Mouse (Mus musculus) brown adipose tissue, adult 24 weeks (tissue): ENCODE results near the gene Acbd7. TPM values are rescaled to one million over a fixed set of nuclear protein-coding genes. Genes with fewer than 3 reads are reported as not detected.
A peak's percentile ranks its signal among the peaks of the same experiment; 100 is the strongest.

Source experiments
- H3K27ac ChIP-seq: fragments of 200-500 bp; replicated peaks from 2 replicates; pipeline ENCODE4 v1.5.1; 2012; ENCODE audit warnings: low read depth, mild to moderate bottlenecking, low read length
- H3K4me1 ChIP-seq: fragments of 200-500 bp; 2 replicates; pipeline ENCODE4 v1.6.1; 2012; ENCODE audit warnings: low read length, mixed read lengths; ENCODE audit not compliant: control insufficient read depth, insufficient read depth, insufficient read length
- H3K4me3 ChIP-seq: fragments of 200-500 bp; 2 replicates; pipeline ENCODE4 v1.5.1; 2012; ENCODE audit warnings: low read depth, mild to moderate bottlenecking, low read length, moderate library complexity; ENCODE audit not compliant: insufficient read depth
- polyA plus RNA-seq: library from polyadenylated mRNA; stranded (reverse); fragments of >200 nt; gene quantifications from 2 replicates; pipeline ENCODE4 v1.2.4, GENCODE M21; 2012; ENCODE audit not compliant: missing spikeins, insufficient read depth, insufficient read length

Acbd7 gene
- polyA plus RNA-seq: not detected in 2 replicates

DNA sequence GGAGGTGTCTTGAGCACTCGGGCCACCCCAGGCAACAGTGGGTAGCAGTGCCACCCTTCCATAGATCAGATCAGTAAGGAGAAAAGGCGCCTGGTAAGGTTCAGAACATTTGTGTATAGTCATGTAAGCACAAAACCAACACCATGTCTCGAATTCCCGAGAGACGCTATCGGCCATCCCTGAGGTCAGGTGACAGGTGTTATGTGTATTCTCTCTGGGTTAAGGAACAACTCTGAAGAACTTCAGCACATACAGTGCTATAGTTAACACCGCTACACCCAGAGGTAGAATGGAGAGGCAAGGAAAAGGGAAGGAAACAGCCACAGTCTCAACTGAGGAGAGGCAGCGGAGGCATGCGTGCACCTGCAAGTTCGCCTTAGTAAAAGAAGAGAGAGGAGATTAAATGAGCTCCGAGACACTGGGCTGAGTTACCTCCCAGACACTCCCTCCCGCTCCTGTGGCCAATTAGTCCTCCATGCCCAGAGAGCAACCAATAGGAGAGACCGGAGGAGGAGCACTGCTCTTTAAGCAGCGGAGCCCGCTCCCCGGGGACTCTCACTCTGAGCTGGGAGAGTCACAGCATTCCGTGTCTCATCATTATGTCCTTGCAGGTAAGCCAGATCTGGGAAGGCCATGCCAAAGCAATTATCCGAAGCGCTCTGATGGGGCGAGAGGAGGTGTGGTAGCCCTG is at the start of gene Acbd7:
TSS of gene Acbd7 (plus strand) at position 558 of the 691 bp plus-strand sequence.
- H3K4me3 ChIP-seq: peak within 1 kb of the TSS; percentile 48
- H3K27ac ChIP-seq: no peak within 1 kb of the TSS
- H3K4me1 ChIP-seq: peaks cover 3% of the 10 kb centered on the region; the same call in 1 of the 2 replicates

DNA sequence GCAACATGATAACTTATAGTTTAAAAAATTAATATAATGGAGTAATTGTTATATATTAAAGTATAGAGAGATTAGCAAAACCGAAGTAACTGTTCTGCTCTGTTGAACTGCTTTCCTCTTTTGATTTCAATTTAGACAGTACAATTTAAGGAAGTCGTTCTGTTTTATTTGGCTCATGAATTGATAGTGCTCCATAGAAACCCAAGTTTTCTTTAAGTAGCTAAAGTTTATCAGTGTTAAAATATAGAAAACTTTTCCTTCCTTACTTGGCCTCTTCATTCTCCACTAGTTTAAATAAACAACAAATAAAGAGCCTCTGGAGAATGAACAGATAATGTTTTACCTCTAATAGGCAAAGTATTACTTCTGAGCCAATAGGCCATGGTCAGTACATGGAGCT is 49.7 kb upstream of the Acbd7 start:
- Histone ChIP-seq H3K4me1 (peaks cover 4% of the 10 kb centered on the region), H3K4me3 (no peak overlapping the region), H3K27ac (no peak overlapping the region)

DNA sequence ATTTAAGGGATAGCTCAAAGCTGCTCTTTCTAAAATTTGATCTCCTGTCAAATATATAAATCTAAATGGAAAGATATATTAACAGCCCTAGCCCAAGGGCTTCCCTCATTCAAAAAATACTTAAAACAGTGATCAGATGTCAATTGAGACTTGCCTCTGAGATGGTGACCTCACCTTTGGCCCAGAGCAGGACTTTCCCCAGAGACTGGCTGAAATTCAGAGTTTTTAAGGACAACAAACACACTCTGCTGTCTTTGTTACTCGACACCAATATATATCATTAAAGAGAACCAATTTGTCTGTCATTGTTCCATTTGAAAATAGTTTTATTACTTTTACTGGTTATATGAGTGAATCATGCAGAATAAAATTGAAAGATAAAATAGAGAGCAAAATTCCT is 46.4 kb upstream of the Acbd7 start:
- H3K4me3 ChIP-seq: no peak overlapping the region
- no peak overlapping the region for H3K27ac ChIP-seq
- peaks cover 2% of the 10 kb centered on the region for H3K4me1 ChIP-seq

DNA sequence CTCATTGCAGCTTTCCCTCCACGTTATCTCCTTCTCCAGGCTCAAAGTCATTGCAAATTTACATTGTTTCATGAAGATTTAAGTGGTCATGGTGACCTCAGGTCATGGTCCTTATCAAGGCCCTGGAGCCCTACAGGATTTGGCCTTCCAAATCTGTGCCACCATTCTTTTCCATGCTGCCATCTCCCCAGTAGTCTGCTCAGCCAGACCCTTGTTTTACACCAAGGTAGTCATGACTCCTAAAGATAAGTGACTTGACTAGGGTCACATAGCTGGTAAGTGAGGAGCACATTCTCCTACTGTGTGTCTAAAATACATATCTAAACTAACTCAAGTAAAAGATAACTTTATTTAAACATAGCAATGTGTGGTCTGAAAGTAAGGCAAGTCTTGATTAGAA is 43.8 kb upstream of the Acbd7 start:
- Histone ChIP-seq H3K4me3 (no peak overlapping the region), H3K27ac (no peak overlapping the region), H3K4me1 (peaks cover 2% of the 10 kb centered on the region)

DNA sequence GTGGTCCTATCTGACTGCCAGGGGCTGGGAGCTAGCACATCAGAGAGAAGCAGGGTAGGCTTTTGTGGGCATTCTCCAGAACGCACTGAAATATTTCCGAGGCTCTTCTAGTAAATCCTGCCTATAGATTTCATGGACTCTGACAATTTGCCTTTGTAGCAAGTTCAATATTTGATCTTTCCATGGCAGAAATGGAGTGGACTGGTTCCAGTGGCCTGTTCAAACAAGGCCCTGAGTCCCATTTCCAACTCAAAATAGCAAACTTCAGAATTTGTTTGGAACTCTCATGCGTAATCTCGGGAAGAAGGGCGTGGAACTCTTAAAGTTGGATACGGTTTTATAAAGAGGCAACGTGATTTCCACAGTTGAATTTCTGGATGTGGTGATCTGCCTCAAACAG is 40.1 kb upstream of the Acbd7 start:
- no peak overlapping the region for H3K27ac ChIP-seq
- peaks cover under 1% of the 10 kb centered on the region; the same call in 1 of the 2 replicates for H3K4me1 ChIP-seq
- no peak overlapping the region for H3K4me3 ChIP-seq

DNA sequence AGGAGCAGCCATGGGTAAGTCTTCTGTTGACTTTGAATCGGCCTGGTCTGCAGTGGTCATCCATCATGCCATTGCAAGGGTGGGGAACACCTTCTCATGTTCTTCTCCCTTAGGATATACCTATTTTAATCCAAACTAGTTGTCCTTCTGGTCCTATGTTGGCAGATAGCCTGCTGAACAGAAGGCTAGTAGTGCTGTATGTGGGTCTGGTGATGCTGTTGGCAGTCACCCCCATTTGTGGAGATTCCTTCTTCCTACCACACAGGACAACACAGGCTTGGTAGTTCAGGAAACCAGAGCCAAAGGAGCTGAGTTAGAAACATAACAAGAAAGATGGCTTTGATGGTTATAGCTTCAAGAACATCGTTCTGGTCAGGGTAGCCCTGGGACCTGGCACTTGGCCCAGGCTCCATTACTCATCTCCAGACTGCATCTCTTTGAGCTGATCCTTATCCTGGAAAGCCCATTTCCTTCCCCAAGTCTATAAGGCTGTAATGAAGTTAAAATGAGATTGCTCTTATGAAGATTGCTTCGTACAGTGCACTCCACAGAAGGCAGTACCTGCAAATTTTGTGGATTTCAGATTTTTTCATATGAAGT is 30.4 kb upstream of the Acbd7 start:
- Histone ChIP-seq H3K4me3 (no peak overlapping the region), H3K4me1 (no peaks in the 10 kb centered on the region), H3K27ac (no peak overlapping the region)

DNA sequence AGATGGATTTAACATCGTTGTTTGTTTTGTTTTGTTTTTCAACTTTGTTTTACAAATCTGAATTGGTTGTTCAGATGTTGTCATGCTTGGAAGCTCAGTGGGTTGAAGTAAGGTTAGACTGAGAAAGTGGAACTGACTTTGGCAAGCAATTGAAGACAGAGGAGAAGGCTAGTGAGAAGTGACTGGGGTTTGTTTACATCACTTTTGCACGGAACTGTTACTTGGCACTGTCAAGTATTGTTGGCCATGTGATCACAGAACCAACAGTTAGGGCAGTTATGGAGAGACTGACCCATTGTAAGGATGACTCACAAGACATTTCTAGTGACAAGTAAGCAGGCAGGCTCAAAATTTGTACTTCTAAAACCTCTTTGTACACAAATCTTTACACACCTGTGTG is 12.8 kb upstream of the Acbd7 start:
- no peaks in the 10 kb centered on the region for H3K4me1 ChIP-seq
- H3K27ac ChIP-seq: no peak overlapping the region
- H3K4me3 ChIP-seq: no peak overlapping the region

DNA sequence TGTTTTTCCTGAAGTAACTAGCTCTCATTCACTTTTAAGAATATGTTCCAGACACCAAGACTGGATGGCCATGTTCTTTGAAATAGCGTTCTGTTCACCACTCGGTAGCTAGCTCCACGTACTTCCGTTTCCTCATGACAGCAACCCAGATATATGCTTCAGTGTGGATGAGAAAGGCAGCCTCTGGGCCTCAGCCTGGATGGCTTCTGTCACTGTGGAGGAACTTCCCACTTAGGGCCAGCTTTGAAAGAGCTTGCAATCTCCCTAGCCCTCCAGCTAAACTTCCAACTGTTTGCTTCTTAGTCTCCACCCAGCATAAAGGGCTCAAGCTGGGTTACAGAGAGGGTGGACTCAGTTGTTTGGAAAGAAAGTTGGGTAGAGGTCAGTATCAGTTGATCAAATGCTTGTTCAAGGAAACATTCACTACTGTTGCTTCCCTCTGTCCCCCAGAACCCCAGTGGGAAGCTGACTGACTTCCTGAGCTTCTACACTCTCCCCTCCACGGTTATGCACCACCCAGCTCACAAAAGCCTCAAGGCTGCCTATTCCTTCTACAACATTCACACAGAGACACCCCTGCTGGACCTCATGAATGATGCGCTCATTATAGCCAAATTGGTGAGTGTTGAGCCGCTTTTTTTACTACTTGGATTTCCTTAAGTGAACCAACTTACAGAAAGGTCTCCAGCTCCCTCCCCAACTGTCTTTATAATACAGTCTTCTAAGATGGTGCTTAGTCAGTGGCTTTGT is 11.4 kb upstream of the Acbd7 start:
- Histone ChIP-seq H3K27ac (no peak overlapping the region), H3K4me1 (no peaks in the 10 kb centered on the region), H3K4me3 (no peak overlapping the region)

DNA sequence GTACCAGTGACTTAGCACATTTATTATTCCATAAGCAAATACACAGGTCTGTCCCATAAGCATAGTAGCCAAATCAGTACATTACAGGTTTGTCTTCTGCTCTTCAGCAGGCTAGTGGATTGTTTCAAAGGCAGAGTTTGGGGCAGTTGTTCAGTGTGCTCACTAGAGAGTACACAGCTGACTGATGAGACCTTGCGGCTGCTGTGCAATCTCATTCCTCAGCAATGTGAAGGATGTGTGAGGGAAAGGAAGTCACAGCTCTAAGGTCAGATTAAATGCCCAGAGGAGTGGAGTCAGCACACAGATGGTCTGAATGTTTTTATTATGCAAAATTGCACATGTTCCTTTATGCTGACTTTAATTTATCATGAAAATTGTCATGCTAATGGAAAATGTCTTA is 9.4 kb upstream of the Acbd7 start:
- Histone ChIP-seq H3K4me1 (peaks cover 3% of the 10 kb centered on the region; the same call in 1 of the 2 replicates), H3K27ac (no peak overlapping the region), H3K4me3 (no peak overlapping the region)

DNA sequence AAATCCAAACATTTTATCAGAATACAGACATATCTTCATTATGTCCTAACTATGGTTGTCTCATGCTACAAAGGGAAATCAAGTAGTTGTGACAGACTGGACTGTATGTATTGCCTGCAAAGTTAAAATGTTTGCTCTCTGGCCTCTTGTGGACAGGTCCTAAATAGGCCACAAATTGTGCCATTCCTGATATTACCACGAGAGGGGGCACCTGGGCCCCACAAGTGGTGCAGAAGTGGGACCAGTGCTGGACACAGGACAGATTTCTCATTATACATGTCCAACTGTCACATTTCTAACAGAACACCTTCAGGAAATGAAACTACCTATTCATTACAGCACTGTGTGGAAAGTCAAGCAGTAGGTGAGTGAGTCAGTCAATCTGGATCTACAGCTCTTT is 8.6 kb upstream of the Acbd7 start:
- Histone ChIP-seq H3K4me3 (no peak overlapping the region), H3K4me1 (peaks cover 3% of the 10 kb centered on the region; the same call in 1 of the 2 replicates), H3K27ac (no peak overlapping the region)

DNA sequence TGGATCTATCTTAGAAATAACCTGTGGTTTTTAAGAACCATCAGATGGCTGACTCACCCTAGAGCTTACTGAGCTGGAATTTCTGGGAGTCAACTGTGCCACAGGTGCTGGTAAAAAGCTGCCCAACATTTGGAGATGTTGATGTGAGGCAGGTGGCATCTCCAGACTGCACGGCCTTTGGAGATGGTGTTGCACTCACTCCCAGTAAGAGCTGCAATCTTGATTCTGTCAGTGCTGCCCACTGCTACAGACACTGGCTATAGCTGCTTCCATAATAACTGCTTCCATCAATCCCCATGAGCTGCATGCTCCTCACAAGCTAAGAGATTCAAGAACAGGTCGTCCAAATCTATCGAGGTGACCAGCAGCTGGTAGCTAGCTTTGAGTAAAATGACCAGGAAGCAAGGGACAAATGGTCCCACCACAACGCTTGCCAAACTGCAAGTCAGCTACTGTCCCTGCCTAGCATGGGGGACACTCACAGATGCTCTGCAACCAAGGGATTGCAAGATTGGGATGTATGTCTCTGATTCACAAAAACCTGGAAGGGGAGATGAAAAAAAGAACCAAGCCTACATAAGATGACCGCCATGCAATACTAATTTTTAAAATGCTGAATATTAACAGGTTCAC is 4.8 kb upstream of the Acbd7 start:
- no peak overlapping the region for H3K27ac ChIP-seq
- H3K4me1 ChIP-seq: peaks cover 3% of the 10 kb centered on the region; the same call in 1 of the 2 replicates
- H3K4me3 ChIP-seq: no peak overlapping the region

DNA sequence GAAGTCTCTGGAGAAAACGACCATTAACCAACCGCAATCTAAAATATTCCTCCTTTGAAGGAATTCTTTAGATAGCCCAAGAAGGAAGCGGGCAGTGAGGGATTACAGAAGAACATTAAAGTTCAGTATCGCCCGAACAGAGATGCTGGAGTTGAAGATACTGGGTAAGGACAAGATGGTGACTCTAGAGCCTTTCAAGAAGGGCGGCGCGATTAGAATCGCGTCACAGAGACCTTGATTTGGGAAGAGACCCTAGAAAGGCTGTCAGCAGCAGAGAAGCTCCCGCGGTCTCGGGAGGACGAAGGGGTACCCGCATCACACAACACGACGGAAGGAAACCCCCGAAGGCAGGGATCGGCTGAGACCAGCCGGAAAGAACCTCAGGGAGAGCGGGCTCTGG is 3.9 kb upstream of the Acbd7 start:
- peak overlapping the region; percentile 77 for H3K27ac ChIP-seq
- peak overlapping the region; percentile 85 for H3K4me3 ChIP-seq
- H3K4me1 ChIP-seq: peaks cover 3% of the 10 kb centered on the region; the same call in 1 of the 2 replicates

DNA sequence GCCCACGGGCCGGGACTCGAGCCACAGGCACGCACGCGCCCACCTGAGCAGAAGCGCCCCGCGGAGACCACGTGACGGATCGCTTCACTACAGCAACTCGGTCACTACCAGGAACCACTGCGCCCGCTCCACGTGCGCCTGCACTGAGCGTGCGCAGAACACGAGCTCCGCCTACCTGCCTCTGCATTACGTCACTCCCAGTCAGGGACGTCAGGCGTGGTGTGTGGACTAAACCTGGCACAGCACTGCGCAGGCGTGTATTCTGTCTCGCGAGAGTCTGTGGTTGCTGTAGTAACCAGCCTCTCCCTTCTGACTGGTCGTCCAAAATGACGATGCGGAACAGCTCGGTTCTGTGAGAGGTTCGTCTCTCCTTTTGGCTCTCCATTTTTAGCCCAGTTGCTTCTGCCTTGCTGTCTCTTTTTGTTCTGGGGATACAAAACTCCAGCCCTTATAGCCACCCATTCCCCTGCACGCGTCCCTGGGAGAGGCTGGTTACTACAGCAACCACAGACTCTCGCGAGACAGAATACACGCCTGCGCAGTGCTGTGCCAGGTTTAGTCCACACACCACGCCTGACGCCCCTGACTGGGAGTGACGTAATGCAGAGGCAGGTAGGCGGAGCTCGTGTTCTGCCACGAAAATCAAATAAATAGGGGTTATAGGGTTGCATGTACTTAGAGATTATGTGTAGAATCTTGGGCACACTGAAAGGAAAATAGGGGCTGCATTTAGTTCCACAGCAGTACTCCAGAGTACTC is 3.3 kb upstream of the Acbd7 start, which contains the start of gene Rpp38:
TSS of gene Rpp38 (minus strand) at position 160 of the 759 bp plus-strand sequence.
- peak within 1 kb of the TSS; percentile 77 for H3K27ac ChIP-seq
- H3K4me1 ChIP-seq: peaks cover 3% of the 10 kb centered on the region; the same call in 1 of the 2 replicates
- peak within 1 kb of the TSS; percentile 85 for H3K4me3 ChIP-seq

DNA sequence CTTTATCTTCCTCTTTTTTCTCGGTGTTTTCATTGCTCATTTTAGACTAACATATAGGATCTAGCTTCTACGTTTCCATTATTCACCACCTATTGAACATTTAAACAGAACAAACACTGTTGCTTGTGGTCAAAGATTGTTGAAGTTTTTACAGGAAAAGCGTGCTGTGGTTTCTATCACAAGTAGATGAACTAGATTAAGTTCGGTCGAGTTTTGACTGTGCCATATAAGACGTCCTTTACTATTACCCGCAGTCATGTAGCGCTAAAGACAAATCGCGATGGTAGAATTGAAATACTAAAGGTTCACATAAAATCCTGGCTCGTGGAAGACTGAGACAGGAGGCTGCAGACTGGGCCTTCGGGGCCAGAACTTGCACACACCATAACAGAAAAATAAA is 2.2 kb upstream of the Acbd7 start:
- Histone ChIP-seq H3K4me1 (peaks cover 3% of the 10 kb centered on the region; the same call in 1 of the 2 replicates), H3K27ac (no peak overlapping the region), H3K4me3 (no peak overlapping the region)
